Mouse (Mus musculus) frontal cortex, adult (tissue): ENCODE measurements around the gene Megf6.

Experiments
- ATAC-seq: cut with Nextera tagmentation; 2 replicates; pipeline ENCODE4 v1.9.2; 2017; ENCODE audit warnings: mild to moderate bottlenecking, moderate library complexity, mixed read lengths; ENCODE audit not compliant: low TSS enrichment

The Megf6 gene

GRCm38 (mm10) chr4:154159961-154160537, 10.5 kb upstream of the Megf6 start:
- 0 out of 2 replicates have a peak, but pooled peaks have one; percentile 6 for ATAC-seq

- peak; percentile 88 for ATAC-seq
These were observed 9.8 kb upstream of the Megf6 start, which contains the start of gene Tprgl for GRCm38 (mm10) chr4:154160538-154161390. Gene Tprgl, minus strand, starts transcription at chr4:154160666.

GRCm38 (mm10) chr4:154163296-154163695, 7.2 kb upstream of the Megf6 start:
- no peak for ATAC-seq

- ATAC-seq = no peak
These were observed 3.5 kb upstream of the Megf6 start for GRCm38 (mm10) chr4:154167053-154167452.

- ATAC-seq = no peak
These were observed 509 bp upstream of the Megf6 start for GRCm38 (mm10) chr4:154170021-154170420.

- ATAC-seq = no peak
These were observed 811 bp downstream of the Megf6 start for GRCm38 (mm10) chr4:154171151-154171930.

- no peak for ATAC-seq
These were observed 1.5 kb downstream of the Megf6 start for GRCm38 (mm10) chr4:154171931-154172604.

GRCm38 (mm10) chr4:154177257-154177656, 6.7 kb downstream of the Megf6 start:
- no peak for ATAC-seq

- ATAC-seq = no peak
These were observed 10.5 kb downstream of the Megf6 start for GRCm38 (mm10) chr4:154181001-154181400.

GRCm38 (mm10) chr4:154183566-154183965, 13.0 kb downstream of the Megf6 start:
- ATAC-seq = no peak

GRCm38 (mm10) chr4:154185001-154185400, 14.5 kb downstream of the Megf6 start:
- no peak for ATAC-seq

GRCm38 (mm10) chr4:154186002-154186537, 15.5 kb downstream of the Megf6 start:
- no peak for ATAC-seq

- ATAC-seq = no peak
These were observed 18.4 kb downstream of the Megf6 start for GRCm38 (mm10) chr4:154188948-154189347.

- no peak for ATAC-seq
These were observed 27.4 kb downstream of the Megf6 start for GRCm38 (mm10) chr4:154197961-154198360.

- no peak for ATAC-seq
These were observed 27.9 kb downstream of the Megf6 start for GRCm38 (mm10) chr4:154198377-154198961.

- no peak for ATAC-seq
These were observed 31.0 kb downstream of the Megf6 start for GRCm38 (mm10) chr4:154201511-154201910.

GRCm38 (mm10) chr4:154204532-154204931, 34.0 kb downstream of the Megf6 start:
- ATAC-seq = no peak

- ATAC-seq = no peak
These were observed 34.9 kb downstream of the Megf6 start for GRCm38 (mm10) chr4:154205392-154205791.

GRCm38 (mm10) chr4:154207261-154207660, 36.7 kb downstream of the Megf6 start:
- peak; percentile 69; the same call in 1 of the 2 replicates for ATAC-seq

- no peak for ATAC-seq
These were observed 38.5 kb downstream of the Megf6 start for GRCm38 (mm10) chr4:154209054-154209453.

GRCm38 (mm10) chr4:154209825-154210224, 39.3 kb downstream of the Megf6 start:
- no peak for ATAC-seq
